Mouse (Mus musculus): ENCODE measurements around the gene Tnfrsf25. TPM values are rescaled to one million over a fixed set of nuclear protein-coding genes. Genes with fewer than 3 reads are reported as not detected.
A peak's percentile ranks its signal among the peaks of the same experiment; 100 is the strongest.

The Tnfrsf25 gene
- polyA plus RNA-seq, 1 experiment from 2014 or later: 0.94 TPM

GRCm38 (mm10) chr4:152135363-152135762 is 19.6 kb downstream of the Tnfrsf25 start:
- H3K36me3 ChIP-seq: no peaks in the 10 kb centered on the region
- H3K9me3 ChIP-seq (replicated peaks): no peaks in the 10 kb centered on the region
- H3K27ac ChIP-seq: no peak overlapping the region
- no peak for ATAC-seq (replicated peaks; ENCODE audit: insufficient number of reproducible peaks, insufficient read depth, low FRiP score, low read depth)
- H3K4me2 ChIP-seq: no peak overlapping the region
- 78% methylated on average over 12 of the region's 12 CpGs for WGBS
- peaks cover 68% of the 10 kb centered on the region for H3K27me3 ChIP-seq
- H3K9ac ChIP-seq: no peak overlapping the region
- peaks cover 32% of the 10 kb centered on the region for H3K4me1 ChIP-seq (replicated peaks)
- no peak overlapping the region for H3K4me3 ChIP-seq

GRCm38 (mm10) chr4:152136112-152136875 is 20.6 kb downstream of the Tnfrsf25 start:
- Histone ChIP-seq H3K4me2 (no peak overlapping the region), H3K27ac (no peak overlapping the region), H3K4me1 (replicated peaks) (peaks cover 22% of the 10 kb centered on the region), H3K9ac (no peak overlapping the region), H3K4me3 (no peak overlapping the region), H3K27me3 (peaks cover 67% of the 10 kb centered on the region), H3K36me3 (no peaks in the 10 kb centered on the region), H3K9me3 (replicated peaks) (no peaks in the 10 kb centered on the region)
- WGBS: 38% methylated on average over 6 of the region's 6 CpGs
- ATAC-seq (replicated peaks; ENCODE audit: insufficient number of reproducible peaks, insufficient read depth, low FRiP score, low read depth): no peak

GRCm38 (mm10) chr4:152136876-152137250 is 21.1 kb downstream of the Tnfrsf25 start:
- no peak overlapping the region for H3K4me3 ChIP-seq
- H3K27me3 ChIP-seq: peaks cover 66% of the 10 kb centered on the region
- no peak overlapping the region for H3K9ac ChIP-seq
- 92% methylated on average over 2 of the region's 2 CpGs for WGBS
- no peaks in the 10 kb centered on the region for H3K9me3 ChIP-seq (replicated peaks)
- ATAC-seq (replicated peaks; ENCODE audit: insufficient number of reproducible peaks, insufficient read depth, low FRiP score, low read depth): no peak
- H3K4me1 ChIP-seq (replicated peaks): peaks cover 17% of the 10 kb centered on the region
- no peaks in the 10 kb centered on the region for H3K36me3 ChIP-seq
- no peak overlapping the region for H3K27ac ChIP-seq
- H3K4me2 ChIP-seq: no peak overlapping the region

- Histone ChIP-seq H3K4me2 (peak overlapping the region; percentile 84), H3K4me1 (replicated peaks) (peaks cover 10% of the 10 kb centered on the region), H3K27me3 (peaks cover 49% of the 10 kb centered on the region), H3K9me3 (replicated peaks) (no peaks in the 10 kb centered on the region), H3K9ac (no peak overlapping the region), H3K27ac (no peak overlapping the region), H3K36me3 (no peaks in the 10 kb centered on the region), H3K4me3 (peak overlapping the region; percentile 54)
- WGBS: 3% methylated on average over 51 of the region's 51 CpGs
- peak; percentile 83 for ATAC-seq (replicated peaks; ENCODE audit: insufficient number of reproducible peaks, insufficient read depth, low FRiP score, low read depth)
These were observed 22.9 kb downstream of the Tnfrsf25 start for GRCm38 (mm10) chr4:152138497-152139260.

GRCm38 (mm10) chr4:152140441-152140840 is 24.7 kb downstream of the Tnfrsf25 start:
- WGBS: 30% methylated on average over 6 of the region's 6 CpGs
- Histone ChIP-seq H3K4me1 (replicated peaks) (peaks cover 10% of the 10 kb centered on the region), H3K9me3 (replicated peaks) (no peaks in the 10 kb centered on the region), H3K27ac (no peak overlapping the region), H3K4me3 (no peak overlapping the region), H3K9ac (no peak overlapping the region), H3K27me3 (peaks cover 40% of the 10 kb centered on the region), H3K4me2 (no peak overlapping the region), H3K36me3 (no peaks in the 10 kb centered on the region)
- ATAC-seq (replicated peaks; ENCODE audit: insufficient number of reproducible peaks, insufficient read depth, low FRiP score, low read depth): no peak

- Histone ChIP-seq H3K4me1 (replicated peaks) (peaks cover 10% of the 10 kb centered on the region), H3K27me3 (peaks cover 35% of the 10 kb centered on the region), H3K9me3 (replicated peaks) (no peaks in the 10 kb centered on the region), H3K4me3 (no peak overlapping the region), H3K4me2 (no peak overlapping the region), H3K27ac (no peak overlapping the region), H3K9ac (no peak overlapping the region), H3K36me3 (no peaks in the 10 kb centered on the region)
- 67% methylated on average over 8 of the region's 8 CpGs for WGBS
- no peak for ATAC-seq (replicated peaks; ENCODE audit: insufficient number of reproducible peaks, insufficient read depth, low FRiP score, low read depth)
These were observed 25.9 kb downstream of the Tnfrsf25 start for GRCm38 (mm10) chr4:152141521-152142135.

- no peak overlapping the region for H3K9ac ChIP-seq
- no peak for ATAC-seq (replicated peaks; ENCODE audit: insufficient number of reproducible peaks, insufficient read depth, low FRiP score, low read depth)
- H3K36me3 ChIP-seq: no peaks in the 10 kb centered on the region
- no peak overlapping the region for H3K4me3 ChIP-seq
- no peak overlapping the region for H3K27ac ChIP-seq
- WGBS: 38% methylated on average over 1 of the region's 1 CpGs
- H3K27me3 ChIP-seq: peaks cover 33% of the 10 kb centered on the region
- H3K4me2 ChIP-seq: no peak overlapping the region
- H3K4me1 ChIP-seq (replicated peaks): peaks cover 5% of the 10 kb centered on the region
- no peaks in the 10 kb centered on the region for H3K9me3 ChIP-seq (replicated peaks)
These were observed 27.9 kb downstream of the Tnfrsf25 start for GRCm38 (mm10) chr4:152143632-152144031.

GRCm38 (mm10) chr4:152145473-152145872 is 29.7 kb downstream of the Tnfrsf25 start:
- H3K9me3 ChIP-seq (replicated peaks): no peaks in the 10 kb centered on the region
- WGBS: 62% methylated on average over 10 of the region's 10 CpGs
- H3K27ac ChIP-seq: no peak overlapping the region
- no peak overlapping the region for H3K4me2 ChIP-seq
- H3K4me1 ChIP-seq (replicated peaks): no peaks in the 10 kb centered on the region
- ATAC-seq (replicated peaks; ENCODE audit: insufficient number of reproducible peaks, insufficient read depth, low FRiP score, low read depth): no peak
- no peak overlapping the region for H3K4me3 ChIP-seq
- H3K27me3 ChIP-seq: peaks cover 38% of the 10 kb centered on the region
- H3K36me3 ChIP-seq: no peaks in the 10 kb centered on the region
- H3K9ac ChIP-seq: no peak overlapping the region

- H3K9me3 ChIP-seq (replicated peaks): no peaks in the 10 kb centered on the region
- no peak overlapping the region for H3K9ac ChIP-seq
- H3K4me3 ChIP-seq: no peak overlapping the region
- no peaks in the 10 kb centered on the region for H3K36me3 ChIP-seq
- ATAC-seq (replicated peaks; ENCODE audit: insufficient number of reproducible peaks, insufficient read depth, low FRiP score, low read depth): peak; percentile 32; the same call in 1 of the 2 replicates
- no peak overlapping the region for H3K27ac ChIP-seq
- H3K4me1 ChIP-seq (replicated peaks): no peaks in the 10 kb centered on the region
- WGBS: 61% methylated on average over 11 of the region's 11 CpGs
- H3K27me3 ChIP-seq: peaks cover 38% of the 10 kb centered on the region
- no peak overlapping the region for H3K4me2 ChIP-seq
These were observed 30.5 kb downstream of the Tnfrsf25 start for GRCm38 (mm10) chr4:152146033-152146827.

- Histone ChIP-seq H3K9me3 (replicated peaks) (no peaks in the 10 kb centered on the region), H3K27ac (no peak overlapping the region), H3K36me3 (no peaks in the 10 kb centered on the region), H3K4me3 (no peak overlapping the region), H3K4me2 (no peak overlapping the region), H3K27me3 (peaks cover 69% of the 10 kb centered on the region), H3K9ac (no peak overlapping the region), H3K4me1 (replicated peaks) (peaks cover 17% of the 10 kb centered on the region)
- no peak for ATAC-seq (replicated peaks; ENCODE audit: insufficient number of reproducible peaks, insufficient read depth, low FRiP score, low read depth)
- 56% methylated on average over 4 of the region's 4 CpGs for WGBS
These were observed 34.8 kb downstream of the Tnfrsf25 start for GRCm38 (mm10) chr4:152150546-152150945.
